Mouse (Mus musculus): ENCODE measurements at regions not wholly inside any gene's neighbourhood (a gene's known extent, or its start where the extent isn't known, plus 50 kb on each side); places are given as distances from the start of the nearest gene placed in this dataset.

- no peak for TF ChIP-seq CTCF (IDR thresholded peaks at IDR 0.05)
- no peak for TF ChIP-seq EP300 (IDR thresholded peaks at IDR 0.05)
These were observed 151.3 kb upstream of the Dmrta1 start for GRCm38 (mm10) chr4:89527966-89528365.
